Mouse (Mus musculus) intestine, embryonic 14.5 days (tissue): ENCODE data around the gene Arhgap45. TPM values are rescaled to one million over a fixed set of nuclear protein-coding genes. Genes with fewer than 3 reads are reported as not detected.
"Not testable (repeated sequence)": the region's sequence is repeated elsewhere in the genome, so short reads cannot be mapped to it uniquely, and the experiment has no call there.

Source experiments
- ATAC-seq: fragments of 200-750 bp; cut with Nextera tagmentation; replicated peaks from 2 replicates; pipeline ENCODE4 v1.8.0; 2017; ENCODE audit warnings: low read depth, moderate number of reproducible peaks, moderate TSS enrichment, moderate library complexity; ENCODE audit not compliant: low FRiP score, low TSS enrichment
- DNase-seq: peaks from one replicate; pipeline ENCODE4 v3.0.0-alpha.2; 2018; ENCODE audit warnings: low spot score
- H3K27ac ChIP-seq: fragments of 300-500 bp; sonication (generic); 2 replicates; pipeline ENCODE4 v1.5.1; 2014; ENCODE audit warnings: low read depth, mild to moderate bottlenecking, control low read depth
- H3K27me3 ChIP-seq: fragments of 300-500 bp; sonication (generic); replicated peaks from 2 replicates; pipeline ENCODE4 v1.6.1; 2014; ENCODE audit warnings: low read length, control low read depth; ENCODE audit not compliant: control insufficient read depth, insufficient read depth
- H3K36me3 ChIP-seq: fragments of 300-500 bp; sonication (generic); 2 replicates; pipeline ENCODE4 v1.6.1; 2014; ENCODE audit warnings: low read length, control low read depth; ENCODE audit not compliant: control insufficient read depth, insufficient read depth
- H3K4me1 ChIP-seq: fragments of 300-500 bp; sonication (generic); replicated peaks from 2 replicates; pipeline ENCODE4 v1.6.1; 2014; ENCODE audit warnings: low read length, control low read depth, mixed read lengths; ENCODE audit not compliant: control insufficient read depth, insufficient read depth
- H3K4me2 ChIP-seq: fragments of 300-500 bp; sonication (generic); 2 replicates; pipeline ENCODE4 v1.6.1; 2014; ENCODE audit warnings: low read length
- H3K4me3 ChIP-seq: fragments of 300-500 bp; sonication (generic); 2 replicates; pipeline ENCODE4 v1.5.1; 2014; ENCODE audit warnings: low read depth, low read length, control low read depth, mixed read lengths
- H3K9ac ChIP-seq: fragments of 300-500 bp; sonication (generic); 2 replicates; pipeline ENCODE4 v1.6.1; 2014; ENCODE audit warnings: mild to moderate bottlenecking, low read length
- H3K9me3 ChIP-seq: fragments of 300-500 bp; sonication (generic); 2 replicates; pipeline ENCODE4 v1.6.1; 2016; ENCODE audit warnings: low read length, control low read depth; ENCODE audit not compliant: control insufficient read depth
- whole genome bisulfite sequencing: fragments of 180-500 bp; shearing (Covaris S2); extraction: QIAGEN DNeasy Blood & Tissue Kit; methylation state at CpG from one replicate; pipeline ENCODE4 v1.1.7; 2014; 5-methylcytosine and 5-hydroxymethylcytosine counted together
- polyA plus RNA-seq: library from polyadenylated mRNA; unstranded; fragments of >200 nt; fragmentation: Nextera tagmentation; extraction: Ambion mirVana; gene quantifications from 2 replicates; pipeline ENCODE4 v1.2.1, GENCODE M21; 2014

Arhgap45 gene
- polyA plus RNA-seq, 1 experiment from 2014 or later: 6.8 TPM

DNA sequence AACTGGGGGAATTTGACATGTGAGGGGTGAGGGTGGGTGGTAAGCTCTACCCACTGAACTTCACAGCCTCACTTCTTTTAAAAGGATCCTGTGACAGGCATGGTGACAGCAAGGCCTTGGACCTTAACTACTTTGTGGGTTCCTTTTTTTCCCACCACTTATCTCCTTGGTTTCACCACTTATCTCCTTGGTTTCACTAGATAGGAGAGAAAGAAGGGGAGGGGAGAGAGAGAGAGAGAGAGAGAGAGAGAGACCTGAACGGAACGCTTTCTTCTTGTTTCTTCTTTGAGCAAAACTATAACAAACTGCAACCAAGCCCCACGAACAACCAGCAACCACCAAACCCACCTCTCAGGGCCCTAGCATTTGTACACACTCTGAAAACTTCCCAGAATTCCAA, 32.4 kb downstream of the Arhgap45 start:
- 50% methylated on average over 3 of the region's 3 CpGs for WGBS
- no peaks in the 10 kb centered on the region for H3K27me3 ChIP-seq
- no peaks in the 10 kb centered on the region for H3K9me3 ChIP-seq
- peak overlapping the region; percentile 34; the same call in 1 of the 2 replicates for H3K27ac ChIP-seq
- H3K4me3 ChIP-seq: no peak overlapping the region
- H3K9ac ChIP-seq: no peak overlapping the region
- no peak overlapping the region for H3K4me2 ChIP-seq
- H3K4me1 ChIP-seq: peaks cover 28% of the 10 kb centered on the region
- DNase-seq: no peak
- no peaks in the 10 kb centered on the region for H3K36me3 ChIP-seq
- no peak for ATAC-seq

DNA sequence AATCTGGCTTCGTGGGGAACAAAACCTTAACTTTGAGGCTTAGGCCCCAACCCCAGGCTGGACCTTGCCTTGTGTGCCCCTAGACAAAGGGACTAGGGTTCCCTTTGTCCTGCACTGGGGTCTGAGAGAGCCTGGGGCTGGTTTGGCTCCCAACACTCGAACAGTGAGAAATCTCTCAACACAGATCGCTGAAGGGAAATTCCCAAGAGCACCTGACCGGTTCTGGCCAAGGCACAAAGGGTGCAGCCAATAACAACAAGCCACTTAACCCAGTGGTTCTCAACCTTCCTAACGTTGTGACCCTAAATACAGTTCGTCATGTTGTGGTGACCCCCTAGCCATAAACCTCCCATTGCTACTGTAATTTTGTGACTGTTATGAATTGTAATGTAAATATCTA, 33.8 kb downstream of the Arhgap45 start:
- no peak overlapping the region for H3K9ac ChIP-seq
- DNase-seq: no peak
- no peak overlapping the region for H3K4me2 ChIP-seq
- no peak for ATAC-seq
- peaks cover 34% of the 10 kb centered on the region for H3K4me1 ChIP-seq
- no peaks in the 10 kb centered on the region for H3K9me3 ChIP-seq
- H3K27me3 ChIP-seq: no peaks in the 10 kb centered on the region
- H3K36me3 ChIP-seq: peaks cover 1% of the 10 kb centered on the region
- WGBS: 43% methylated on average over 6 of the region's 6 CpGs
- H3K4me3 ChIP-seq: no peak overlapping the region
- no peak overlapping the region for H3K27ac ChIP-seq

DNA sequence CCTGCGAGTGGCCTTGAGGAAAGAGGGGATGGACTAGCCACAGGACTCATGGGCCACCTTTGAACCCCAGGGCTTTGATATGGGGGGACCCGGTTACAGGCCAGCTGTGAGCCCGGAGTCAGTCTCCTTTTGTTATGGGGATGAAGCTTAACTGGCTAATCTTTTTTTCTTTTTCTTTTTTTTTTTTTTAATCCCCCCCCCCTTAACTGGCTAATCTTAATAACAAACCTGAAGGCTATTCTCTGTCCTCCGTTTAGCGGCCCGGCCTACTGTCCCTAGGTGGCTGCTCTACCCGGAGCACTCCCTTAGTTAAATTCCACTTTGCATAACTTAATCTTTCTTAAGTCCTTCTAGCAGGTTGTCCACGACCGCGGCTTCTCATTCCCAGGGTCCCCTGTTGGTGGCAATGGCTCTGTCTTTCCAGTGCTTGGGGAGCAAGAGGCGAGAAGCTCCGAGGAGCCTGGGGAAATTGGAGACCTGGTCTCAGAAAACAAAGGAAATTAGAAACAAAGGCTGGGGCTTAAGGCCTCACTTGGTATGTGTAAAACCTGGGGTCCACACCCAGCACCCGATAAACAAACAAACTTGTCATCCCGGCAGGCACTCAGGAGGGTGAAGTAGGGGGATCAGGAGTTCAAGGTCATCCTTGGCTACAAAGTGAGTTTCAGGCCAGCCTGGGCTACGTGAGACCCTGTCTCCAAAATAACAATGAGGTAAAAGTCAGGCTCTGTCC, 34.6 kb downstream of the Arhgap45 start:
- no peak for DNase-seq
- H3K9ac ChIP-seq: no peak overlapping the region
- peak overlapping the region; percentile 63; the same call in 1 of the 2 replicates for H3K27ac ChIP-seq
- no peak overlapping the region for H3K4me2 ChIP-seq
- H3K4me3 ChIP-seq: no peak overlapping the region
- no peaks in the 10 kb centered on the region for H3K9me3 ChIP-seq
- WGBS: 36% methylated on average over 15 of the region's 15 CpGs
- peaks cover 39% of the 10 kb centered on the region for H3K4me1 ChIP-seq
- H3K27me3 ChIP-seq: no peaks in the 10 kb centered on the region
- no peak for ATAC-seq
- peaks cover 9% of the 10 kb centered on the region for H3K36me3 ChIP-seq

GRCm38 (mm10) chr10:80051618-80052373, 35.3 kb downstream of the Arhgap45 start:
- ATAC-seq: no peak
- peak overlapping the region; percentile 63 for H3K27ac ChIP-seq
- H3K4me2 ChIP-seq: no peak overlapping the region
- no peak for DNase-seq
- H3K9ac ChIP-seq: peak overlapping the region; percentile 7; the same call in 1 of the 2 replicates
- peaks cover 39% of the 10 kb centered on the region for H3K4me1 ChIP-seq
- H3K36me3 ChIP-seq: peaks cover 16% of the 10 kb centered on the region
- no peaks in the 10 kb centered on the region for H3K27me3 ChIP-seq
- H3K4me3 ChIP-seq: no peak overlapping the region
- no peaks in the 10 kb centered on the region for H3K9me3 ChIP-seq
- WGBS: 39% methylated on average over 14 of the region's 14 CpGs

- Histone ChIP-seq H3K9ac (no peak overlapping the region; the same call in 1 of the 2 replicates), H3K4me3 (no peak overlapping the region), H3K27me3 (no peaks in the 10 kb centered on the region), H3K27ac (peak overlapping the region; percentile 63; the same call in 1 of the 2 replicates), H3K4me2 (no peak overlapping the region), H3K9me3 (no peaks in the 10 kb centered on the region), H3K36me3 (peaks cover 20% of the 10 kb centered on the region), H3K4me1 (peaks cover 39% of the 10 kb centered on the region)
- ATAC-seq (no peak), DNase-seq (no peak)
- 82% methylated on average over 5 of the region's 5 CpGs for WGBS
Observed at GRCm38 (mm10) chr10:80052374-80052764, 35.9 kb downstream of the Arhgap45 start.

GRCm38 (mm10) chr10:80053259-80053780, 36.9 kb downstream of the Arhgap45 start:
- H3K4me2 ChIP-seq: peak overlapping the region; percentile 64
- peak overlapping the region; percentile 97 for H3K27ac ChIP-seq
- under 1% methylated on average over 47 of the region's 47 CpGs for WGBS
- H3K9me3 ChIP-seq: no peaks in the 10 kb centered on the region
- H3K36me3 ChIP-seq: peaks cover 22% of the 10 kb centered on the region
- peak; percentile 97 for DNase-seq
- H3K4me1 ChIP-seq: peaks cover 34% of the 10 kb centered on the region
- peak; percentile 96 for ATAC-seq
- no peaks in the 10 kb centered on the region for H3K27me3 ChIP-seq
- H3K4me3 ChIP-seq: peak overlapping the region; percentile 81
- H3K9ac ChIP-seq: peak overlapping the region; percentile 94

GRCm38 (mm10) chr10:80053831-80054815, 37.7 kb downstream of the Arhgap45 start:
- WGBS: 1% methylated on average over 77 of the region's 77 CpGs
- Histone ChIP-seq H3K27ac (peak overlapping the region; percentile 97), H3K4me1 (peaks cover 34% of the 10 kb centered on the region), H3K4me2 (peak overlapping the region; percentile 64), H3K36me3 (peaks cover 30% of the 10 kb centered on the region), H3K27me3 (no peaks in the 10 kb centered on the region), H3K9ac (peak overlapping the region; percentile 94), H3K4me3 (peak overlapping the region; percentile 81), H3K9me3 (no peaks in the 10 kb centered on the region)
- peak; percentile 88 for DNase-seq
- ATAC-seq: peak; percentile 63

DNA sequence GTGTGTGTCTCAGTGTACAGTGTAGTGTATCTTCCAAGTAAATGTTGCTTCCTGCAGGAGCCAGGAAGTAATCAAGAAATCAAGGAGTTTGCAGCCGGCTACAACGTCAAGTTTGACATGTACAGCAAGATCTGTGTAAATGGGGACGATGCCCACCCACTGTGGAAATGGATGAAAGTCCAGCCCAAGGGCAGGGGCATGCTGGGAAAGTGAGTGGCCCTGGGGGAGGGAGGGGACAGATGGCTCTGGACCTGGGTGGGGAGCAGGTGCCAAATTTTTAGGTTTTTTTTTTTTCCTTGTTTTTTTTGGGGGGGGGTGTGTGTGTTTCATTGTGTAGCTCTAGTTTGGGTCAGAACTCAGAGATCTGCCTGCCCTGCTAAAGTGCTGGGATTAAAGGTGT, 38.5 kb downstream of the Arhgap45 start:
- H3K4me1 ChIP-seq: peaks cover 34% of the 10 kb centered on the region
- peaks cover 38% of the 10 kb centered on the region for H3K36me3 ChIP-seq
- not testable (repeated sequence) for DNase-seq, H3K27me3 ChIP-seq, ATAC-seq, H3K9me3 ChIP-seq, H3K27ac ChIP-seq
- H3K4me2 ChIP-seq: peak overlapping the region; percentile 64
- H3K4me3 ChIP-seq: peak overlapping the region; percentile 81
- H3K9ac ChIP-seq: peak overlapping the region; percentile 94
- 14% methylated on average over 2 of the region's 3 CpGs for WGBS
